ENCODE assay signal across 20 mouse cellular contexts in the genomic region with DNA sequence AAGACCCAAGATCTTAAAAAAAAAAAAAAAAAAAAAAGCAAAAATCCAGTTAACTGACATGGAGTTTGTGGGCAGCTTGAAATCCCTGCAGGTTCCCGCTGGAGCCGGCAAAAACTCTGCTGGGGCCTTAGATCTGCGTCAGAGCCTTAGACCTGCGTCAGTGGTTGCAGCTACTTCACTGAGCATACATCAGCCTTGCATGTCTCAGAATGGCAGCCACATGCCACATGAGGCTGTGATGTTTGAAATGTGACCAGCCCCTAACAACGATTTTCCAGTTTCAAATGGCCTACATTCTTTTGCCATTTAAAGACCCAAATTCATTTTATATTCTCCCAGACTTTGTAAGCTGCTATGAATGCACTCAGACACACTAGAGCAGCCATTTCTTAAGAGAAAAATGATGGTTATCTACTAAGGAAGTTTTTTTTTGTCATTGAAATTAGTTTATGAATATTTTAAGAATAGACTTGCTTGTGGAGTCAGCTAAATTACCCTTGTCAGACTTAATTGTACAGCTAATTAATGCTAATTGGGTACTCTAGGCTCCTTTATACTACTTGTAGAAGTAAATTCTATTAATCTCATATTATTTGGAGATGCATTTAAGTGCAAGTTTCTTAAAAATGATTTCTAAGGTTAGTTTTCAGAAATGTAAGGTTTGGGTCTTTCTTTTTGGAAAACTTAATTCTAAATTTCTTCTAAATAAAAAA.
DNase-seq lines count a peak whose midpoint lies in the region; ATAC-seq and TF ChIP-seq lines count a peak whose summit lies in the region.
"Had no signal": no experiment of that assay in that cellular context is flagged by ENCODE, and none has a peak within 500 bp of the region (broad histone marks: within the 10 kb centered on the region; RNA-seq: fewer than 3 reads in every experiment).

No protein-coding gene starts in this region.

- H3K4me3 ChIP-seq in forebrain, embryonic 13.5 days = no peak overlapping the region
- no peak overlapping the region for H3K4me3 ChIP-seq in forebrain, embryonic 10.5 days
- no peak overlapping the region for H3K4me3 ChIP-seq in forebrain, embryonic 14.5 days (ENCODE audit: low read depth, low read length)
- no peak overlapping the region for H3K4me3 ChIP-seq in forebrain, embryonic 16.5 days (replicated peaks; ENCODE audit: low read length)
- no peak overlapping the region for H3K4me3 ChIP-seq in stomach, postnatal 0 days (ENCODE audit: low read depth, low read length)
- no peak overlapping the region for H3K4me3 ChIP-seq in neural tube, embryonic 15.5 days (replicated peaks)
- H3K4me3 ChIP-seq: embryonic facial prominence, embryonic 13.5 days; embryonic facial prominence, embryonic 15.5 days; gastrocnemius, adult 2 months had no signal

- TF ChIP-seq CTCF in stomach, postnatal 0 days (IDR thresholded peaks at IDR 0.05; ENCODE audit: low read depth) = no peak

- 33% methylated on average over 5 of the region's 5 CpGs for WGBS in forebrain, embryonic 13.5 days
- WGBS in forebrain, embryonic 10.5 days = 85% methylated on average over 5 of the region's 5 CpGs
- WGBS in forebrain, embryonic 14.5 days = 31% methylated on average over 5 of the region's 5 CpGs
- WGBS in forebrain, embryonic 16.5 days = 34% methylated on average over 5 of the region's 5 CpGs
- WGBS in stomach, postnatal 0 days = 78% methylated on average over 5 of the region's 5 CpGs
- WGBS in neural tube, embryonic 15.5 days = 86% methylated on average over 5 of the region's 5 CpGs

- no peak overlapping the region for H3K4me2 ChIP-seq in forebrain, embryonic 13.5 days
- no peak overlapping the region for H3K4me2 ChIP-seq in forebrain, embryonic 14.5 days (ENCODE audit: low read length)
- H3K4me2 ChIP-seq in forebrain, embryonic 16.5 days (ENCODE audit: low read length) = no peak overlapping the region
- no peak overlapping the region for H3K4me2 ChIP-seq in stomach, postnatal 0 days (replicated peaks; ENCODE audit: low read depth)
- H3K4me2 ChIP-seq in neural tube, embryonic 15.5 days = no peak overlapping the region
- H3K4me2 ChIP-seq: embryonic facial prominence, embryonic 13.5 days; embryonic facial prominence, embryonic 15.5 days had no signal

- no peak for DNase-seq in forebrain, embryonic 10.5 days (ENCODE audit: extremely low spot score, low spot score)
- DNase-seq in forebrain, embryonic 14.5 days (ENCODE audit: low spot score) = peak; percentile 58
- DNase-seq in stomach, postnatal 0 days (ENCODE audit: low spot score) = no peak
- DNase-seq: adrenal gland, adult 2 months; adrenal gland, postnatal 14 days; adrenal gland, postnatal 36 days; cerebellum, adult 11 months; cerebellum, adult 18-20 months; cerebellum, adult 8-10 months; cerebellum, adult 9-11 months; cerebellum, postnatal 14 days; cerebellum, postnatal 36 days; embryo, embryonic 11 days; gastrocnemius, adult 2 months had no signal

- no peaks in the 10 kb centered on the region for H3K9me3 ChIP-seq in forebrain, embryonic 13.5 days (replicated peaks)
- H3K9me3 ChIP-seq in forebrain, embryonic 10.5 days = no peaks in the 10 kb centered on the region
- no peaks in the 10 kb centered on the region for H3K9me3 ChIP-seq in forebrain, embryonic 14.5 days (replicated peaks; ENCODE audit: control insufficient read depth, low read length)
- H3K9me3 ChIP-seq in forebrain, embryonic 16.5 days (ENCODE audit: control insufficient read depth, low read length) = no peaks in the 10 kb centered on the region
- no peaks in the 10 kb centered on the region for H3K9me3 ChIP-seq in stomach, postnatal 0 days (ENCODE audit: control insufficient read depth, low read length)
- H3K9me3 ChIP-seq in neural tube, embryonic 15.5 days (replicated peaks) = no peaks in the 10 kb centered on the region
- H3K9me3 ChIP-seq: embryonic facial prominence, embryonic 13.5 days; embryonic facial prominence, embryonic 15.5 days had no signal

- no peak overlapping the region for H3K9ac ChIP-seq in forebrain, embryonic 13.5 days
- no peak overlapping the region for H3K9ac ChIP-seq in forebrain, embryonic 14.5 days (ENCODE audit: low read length)
- no peak overlapping the region for H3K9ac ChIP-seq in forebrain, embryonic 16.5 days (replicated peaks; ENCODE audit: low read depth, low read length)
- no peak overlapping the region for H3K9ac ChIP-seq in stomach, postnatal 0 days (ENCODE audit: low read length)
- H3K9ac ChIP-seq in neural tube, embryonic 15.5 days (replicated peaks) = no peak overlapping the region
- H3K9ac ChIP-seq: embryonic facial prominence, embryonic 13.5 days; embryonic facial prominence, embryonic 15.5 days had no signal

- H3K36me3 ChIP-seq in forebrain, embryonic 13.5 days (ENCODE audit: poor library complexity, severe bottlenecking) = no peaks in the 10 kb centered on the region
- no peaks in the 10 kb centered on the region for H3K36me3 ChIP-seq in forebrain, embryonic 10.5 days (replicated peaks)
- no peaks in the 10 kb centered on the region for H3K36me3 ChIP-seq in forebrain, embryonic 14.5 days (ENCODE audit: control insufficient read depth, insufficient read depth, low read length)
- no peaks in the 10 kb centered on the region for H3K36me3 ChIP-seq in forebrain, embryonic 16.5 days (ENCODE audit: control insufficient read depth, insufficient read depth)
- H3K36me3 ChIP-seq in stomach, postnatal 0 days (ENCODE audit: control insufficient read depth, insufficient read depth, low read length) = no peaks in the 10 kb centered on the region
- no peaks in the 10 kb centered on the region for H3K36me3 ChIP-seq in neural tube, embryonic 15.5 days
- H3K36me3 ChIP-seq: embryonic facial prominence, embryonic 13.5 days; embryonic facial prominence, embryonic 15.5 days had no signal

- peaks cover 10% of the 10 kb centered on the region; the same call in 1 of the 2 replicates for H3K4me1 ChIP-seq in forebrain, embryonic 13.5 days
- no peaks in the 10 kb centered on the region for H3K4me1 ChIP-seq in forebrain, embryonic 10.5 days
- H3K4me1 ChIP-seq in forebrain, embryonic 14.5 days (ENCODE audit: control insufficient read depth, insufficient read depth, low read length) = peaks cover 8% of the 10 kb centered on the region
- H3K4me1 ChIP-seq in forebrain, embryonic 16.5 days (replicated peaks; ENCODE audit: control insufficient read depth, insufficient read depth, low read length) = 0 out of 2 replicates have a peak, but pooled peaks cover 2% of the 10 kb centered on the region
- no peaks in the 10 kb centered on the region for H3K4me1 ChIP-seq in stomach, postnatal 0 days (replicated peaks; ENCODE audit: control insufficient read depth, insufficient read depth)
- no peaks in the 10 kb centered on the region for H3K4me1 ChIP-seq in neural tube, embryonic 15.5 days
- H3K4me1 ChIP-seq: embryonic facial prominence, embryonic 13.5 days; embryonic facial prominence, embryonic 15.5 days had no signal

- TF ChIP-seq EP300 in stomach, postnatal 0 days (optimal IDR thresholded peaks at IDR 0.05) = no peak

- H3K27me3 ChIP-seq in forebrain, embryonic 13.5 days = no peaks in the 10 kb centered on the region
- no peaks in the 10 kb centered on the region for H3K27me3 ChIP-seq in forebrain, embryonic 10.5 days (ENCODE audit: poor library complexity, severe bottlenecking)
- no peaks in the 10 kb centered on the region for H3K27me3 ChIP-seq in forebrain, embryonic 14.5 days (replicated peaks; ENCODE audit: control insufficient read depth, insufficient read depth, low read length)
- H3K27me3 ChIP-seq in forebrain, embryonic 16.5 days (replicated peaks; ENCODE audit: control insufficient read depth, insufficient read depth, low read length) = no peaks in the 10 kb centered on the region
- no peaks in the 10 kb centered on the region for H3K27me3 ChIP-seq in stomach, postnatal 0 days (ENCODE audit: control insufficient read depth, insufficient read depth, low read length)
- H3K27me3 ChIP-seq in neural tube, embryonic 15.5 days (replicated peaks) = no peaks in the 10 kb centered on the region
- H3K27me3 ChIP-seq: embryonic facial prominence, embryonic 13.5 days; embryonic facial prominence, embryonic 15.5 days had no signal

- ATAC-seq in forebrain, embryonic 13.5 days = peak; percentile 86
- ATAC-seq in forebrain, embryonic 14.5 days = peak; percentile 85
- ATAC-seq in forebrain, embryonic 16.5 days = peak; percentile 92
- no peak for ATAC-seq in stomach, postnatal 0 days (ENCODE audit: low FRiP score, low TSS enrichment)
- no peak for ATAC-seq in neural tube, embryonic 15.5 days (ENCODE audit: low FRiP score)
- ATAC-seq in frontal cortex, adult (ENCODE audit: low TSS enrichment) = no peak

- no peak overlapping the region for H3K27ac ChIP-seq in forebrain, embryonic 13.5 days
- no peak overlapping the region for H3K27ac ChIP-seq in forebrain, embryonic 10.5 days
- no peak overlapping the region for H3K27ac ChIP-seq in forebrain, embryonic 14.5 days (ENCODE audit: low read depth, low read length)
- peak overlapping the region; percentile 6; the same call in 1 of the 2 replicates for H3K27ac ChIP-seq in forebrain, embryonic 16.5 days (ENCODE audit: low read length)
- H3K27ac ChIP-seq in stomach, postnatal 0 days (replicated peaks) = no peak overlapping the region
- no peak overlapping the region for H3K27ac ChIP-seq in neural tube, embryonic 15.5 days (replicated peaks)
- H3K27ac ChIP-seq: embryonic facial prominence, embryonic 13.5 days; embryonic facial prominence, embryonic 15.5 days; gastrocnemius, adult 2 months had no signal

Comparison
In these comparisons a context has a peak if more than half of its experiments do, and no peak if none do; other contexts are left out.
1. ATAC-seq: peak in forebrain, embryonic 13.5 days (single experiment), forebrain, embryonic 14.5 days (single experiment) and forebrain, embryonic 16.5 days (single experiment); none in stomach, postnatal 0 days (single experiment), neural tube, embryonic 15.5 days (single experiment) and frontal cortex, adult (single experiment).